Mouse (Mus musculus) CH12.LX (cell line): ENCODE measurements around the gene Caly. TPM values are rescaled to one million over a fixed set of nuclear protein-coding genes. Genes with fewer than 3 reads are reported as not detected.

ENCODE experiments used
- DNase-seq: peaks from one replicate; pipeline ENCODE4 v3.0.0-alpha.2; 2013; ENCODE audit errors: extremely low read depth
- H3K27ac ChIP-seq: 2 replicates; pipeline ENCODE4 v1.5.1; 2012; ENCODE audit warnings: low read depth, mild to moderate bottlenecking, control low read depth, moderate library complexity; ENCODE audit not compliant: insufficient read depth
- H3K27me3 ChIP-seq: replicated peaks from 2 replicates; pipeline ENCODE3; 2012; ENCODE audit warnings: inconsistent platforms
- H3K36me3 ChIP-seq, 2 experiments: replicated peaks in 1 of 2; 2 replicates each; pipeline versions ENCODE3 to v1.6.1; 2012; ENCODE audit warnings: inconsistent platforms in 1 of 2, low read length in 1 of 2, mild to moderate bottlenecking in 1 of 2, mixed read lengths in 1 of 2, moderate library complexity in 1 of 2; ENCODE audit not compliant: control insufficient read depth in 1 of 2, insufficient read depth in 1 of 2
- H3K4me1 ChIP-seq, 2 experiments: 2 replicates each; pipeline ENCODE4 v1.6.1; 2012; ENCODE audit warnings: inconsistent platforms in 1 of 2, moderate library complexity in 1 of 2; ENCODE audit not compliant: insufficient read depth in 2 of 2, control insufficient read depth in 1 of 2
- H3K4me2 ChIP-seq: 2 replicates; pipeline ENCODE4 v1.6.1; 2012; ENCODE audit warnings: low read depth, mild to moderate bottlenecking, control low read depth; ENCODE audit not compliant: poor library complexity, insufficient read depth, severe bottlenecking
- H3K4me3 ChIP-seq, 3 experiments: fragments of 150-350 bp in 1 of 3; sonication (generic) in 1 of 3; replicated peaks in 1 of 3; 2 replicates each; pipeline versions ENCODE3 to v1.5.1; 2011 to 2012; ENCODE audit warnings: low read depth in 2 of 3, low read length in 2 of 3, mild to moderate bottlenecking in 2 of 3, moderate library complexity in 2 of 3, control low read depth in 1 of 3, improper control_type of control experiment in 1 of 3, inconsistent platforms in 1 of 3, mixed read lengths in 1 of 3; ENCODE audit not compliant: poor library complexity in 1 of 3
- H3K79me2 ChIP-seq: replicated peaks from 2 replicates; pipeline ENCODE4 v1.6.1; 2012; ENCODE audit warnings: mild to moderate bottlenecking, moderate library complexity; ENCODE audit not compliant: control insufficient read depth, poor library complexity, insufficient read depth, severe bottlenecking; ENCODE audit errors: extremely low read depth
- H3K9ac ChIP-seq: 2 replicates; pipeline ENCODE4 v1.6.1; 2012; ENCODE audit warnings: low read depth, mild to moderate bottlenecking, control low read depth, moderate library complexity; ENCODE audit not compliant: insufficient read depth
- H3K9me3 ChIP-seq: replicated peaks from 2 replicates; pipeline ENCODE3; 2012; ENCODE audit warnings: low read length, inconsistent platforms, mixed read lengths
- CHD2 ChIP-seq: IDR thresholded peaks from 2 replicates; pipeline ENCODE4 v1.6.1; 2011; ENCODE audit warnings: low read length, improper control_type of control experiment
- GABPA ChIP-seq: IDR thresholded peaks from 2 replicates; pipeline ENCODE4 v1.6.1; 2012; ENCODE audit warnings: low read depth, low read length, improper control_type of control experiment, inconsistent platforms; ENCODE audit not compliant: insufficient replicate concordance
- HCFC1 ChIP-seq: IDR thresholded peaks from 2 replicates; pipeline ENCODE4 v1.6.1; 2012; ENCODE audit warnings: low read depth, mild to moderate bottlenecking, inconsistent platforms, low read length, improper control_type of control experiment
- IRF4 ChIP-seq: IDR thresholded peaks from 2 replicates; pipeline ENCODE4 v1.6.1; 2014; ENCODE audit warnings: low read depth, mild to moderate bottlenecking, inconsistent platforms, low read length, improper control_type of control experiment
- MAFK ChIP-seq: IDR thresholded peaks from 2 replicates; pipeline ENCODE4 v1.6.1; 2011; ENCODE audit warnings: low read length, improper control_type of control experiment; ENCODE audit not compliant: insufficient replicate concordance
- MAZ ChIP-seq: IDR thresholded peaks from 2 replicates; pipeline ENCODE4 v1.6.1; 2012; ENCODE audit warnings: low read depth, mild to moderate bottlenecking, inconsistent platforms, low read length, improper control_type of control experiment, moderate library complexity
- MXI1 ChIP-seq: IDR thresholded peaks from 2 replicates; pipeline ENCODE4 v1.6.1; 2011; ENCODE audit warnings: mild to moderate bottlenecking, low read depth, low read length, improper control_type of control experiment
- MYC ChIP-seq: IDR thresholded peaks from 2 replicates; pipeline ENCODE4 v1.6.1; 2011; ENCODE audit warnings: low read depth, mild to moderate bottlenecking, improper control_type of control experiment, low read length
- PAX5 ChIP-seq: IDR thresholded peaks from 2 replicates; pipeline ENCODE4 v1.6.1; 2012; ENCODE audit warnings: low read length, inconsistent platforms, mixed read lengths
- RAD21 ChIP-seq: IDR thresholded peaks from 2 replicates; pipeline ENCODE4 v1.6.1; 2011; ENCODE audit warnings: low read depth, mild to moderate bottlenecking, low read length, improper control_type of control experiment, moderate library complexity
- SIN3A ChIP-seq: IDR thresholded peaks from 2 replicates; pipeline ENCODE4 v1.6.1; 2012; ENCODE audit warnings: low read length, improper control_type of control experiment, inconsistent platforms
- TBP ChIP-seq: conservative IDR thresholded peaks from 2 replicates; pipeline ENCODE4 v1.6.1; 2011; ENCODE audit warnings: low read depth, low read length, improper control_type of control experiment
- UBTF ChIP-seq: IDR thresholded peaks from 2 replicates; pipeline ENCODE4 v1.6.1; 2012; ENCODE audit warnings: low read depth, mild to moderate bottlenecking, inconsistent platforms, low read length, improper control_type of control experiment, moderate library complexity
- USF2 ChIP-seq: conservative IDR thresholded peaks from 2 replicates; pipeline ENCODE4 v1.6.1; 2011; ENCODE audit warnings: low read depth, low read length, improper control_type of control experiment
- ZKSCAN1 ChIP-seq: IDR thresholded peaks from 2 replicates; pipeline ENCODE4 v1.6.1; 2012; ENCODE audit warnings: low read depth, inconsistent platforms, low read length, improper control_type of control experiment, borderline replicate concordance
- dilution Hi-C: fragments of 300-500 bp; cut with MboI; formaldehyde crosslinking; loops from 2 replicates; pipeline ENCODE4 v1.14.3; 2020; ENCODE audit warnings: low sequenced_read_pairs; ENCODE audit not compliant: extremely low pct_unique_long_range_greater_than_20kb, extremely low pct_ligation_motif_present
- in situ Hi-C: fragments of 300-500 bp; cut with MboI; formaldehyde crosslinking; loops from 3 replicates; pipeline ENCODE4 v1.14.3; 2019; ENCODE audit warnings: low sequenced_read_pairs, low pct_ligation_motif_present, low pct_unique_long_range_greater_than_20kb, mixed read lengths
- polyA plus RNA-seq: library from polyadenylated mRNA; unstranded; fragments of >175 nt; gene quantifications from 2 replicates; pipeline ENCODE4 v1.2.1, GENCODE M21; 2012; ENCODE audit warnings: low read depth; ENCODE audit not compliant: insufficient read length
- total RNA-seq, 2 experiments: library from RNA; depleted of rRNA; stranded (reverse); fragments of 300-350 nt in 1 of 2; fragments of >200 nt in 1 of 2; gene quantifications; 2 replicates each; pipeline ENCODE4 v1.2.3; 2012 to 2014

The Caly gene
- total and polyA plus RNA-seq, 3 experiments, result not detected

DNA sequence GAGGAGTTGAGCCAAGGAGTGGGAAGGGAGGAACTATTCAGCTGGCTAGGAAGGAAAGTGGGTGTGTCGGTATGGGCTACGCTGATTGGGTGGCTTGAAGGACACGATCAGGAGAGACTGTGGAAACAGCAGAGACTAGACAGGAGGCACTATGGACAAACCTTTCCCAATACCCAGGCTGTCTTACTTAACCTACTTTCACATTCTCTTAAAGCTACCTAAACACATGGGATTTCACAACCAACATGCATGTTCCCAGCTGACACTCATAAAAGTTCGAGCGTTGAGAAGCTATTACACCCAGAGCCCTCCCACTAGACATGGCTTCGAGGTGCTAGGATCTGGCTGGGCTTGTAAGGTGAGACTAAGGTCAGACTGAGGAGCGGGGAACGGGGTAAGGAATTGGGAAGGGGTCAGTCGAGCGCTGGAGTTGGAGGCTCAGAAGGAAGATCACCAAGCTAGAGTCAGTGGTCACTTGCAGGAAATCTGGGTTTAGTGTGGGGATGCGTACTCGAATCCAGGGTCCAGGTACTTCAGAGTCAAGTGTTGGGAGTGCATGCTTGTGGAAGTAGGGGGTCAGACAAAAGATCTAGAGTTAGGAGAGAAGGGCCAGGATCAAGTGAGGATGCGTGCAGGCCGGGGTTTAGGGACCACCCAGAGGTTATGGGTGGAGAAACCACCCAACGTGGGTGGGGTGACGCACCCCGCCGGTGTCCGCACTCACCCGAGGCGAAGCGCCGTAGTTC is 33.4 kb upstream of the Caly start, which contains the start of gene Paox:
Paox (plus strand) TSS at position 217 of the 746 bp plus-strand sequence.
- dilution Hi-C loops, result no loop called here
- peak within 1 kb of the TSS; percentile 96 for H3K9ac ChIP-seq
- peak within 1 kb of the TSS; percentile 84 for H3K27ac ChIP-seq
- H3K4me3 ChIP-seq, result peak within 1 kb of the TSS; percentile 73 to 97 (median 83)
- peaks cover 16 to 33% of the 10 kb centered on the region in 2 experiments for H3K36me3 ChIP-seq
- H3K4me2 ChIP-seq, result peak within 1 kb of the TSS; percentile 83
- TF ChIP-seq CHD2 (no peak), ZKSCAN1 (no peak), UBTF (no peak), SIN3A (peak; percentile 62; the same call in 1 of the 2 replicates), RAD21 (no peak)
- TF ChIP-seq, all 38 proteins: peak for 1
- DNase-seq, result no peak
- in situ Hi-C loops, result no loop called here
- H3K79me2 ChIP-seq, result peaks cover 2% of the 10 kb centered on the region
- no peaks in the 10 kb centered on the region for H3K9me3 ChIP-seq
- peaks cover 7 to 41% of the 10 kb centered on the region in 2 experiments; a peak in 3 of 4 replicates for H3K4me1 ChIP-seq
- no peaks in the 10 kb centered on the region for H3K27me3 ChIP-seq

DNA sequence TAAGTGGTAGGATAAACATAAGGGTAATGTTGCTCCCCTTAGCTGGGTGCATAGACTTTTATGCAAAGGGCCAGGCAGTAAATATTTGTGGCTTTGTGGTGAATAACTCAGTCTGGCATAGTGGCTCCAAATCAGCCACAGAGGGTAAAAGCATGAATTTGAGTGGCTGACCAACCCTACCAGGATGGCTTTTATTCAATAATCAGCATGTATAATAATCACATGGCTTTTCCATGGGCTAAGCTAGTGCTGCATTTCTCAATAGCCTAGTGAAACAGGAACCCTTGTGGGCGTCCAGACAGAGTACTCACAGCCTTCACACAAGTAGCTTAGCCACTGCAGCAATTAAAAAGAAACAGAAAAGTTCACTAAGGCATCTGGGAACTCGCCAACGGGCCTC is 29.6 kb upstream of the Caly start:
- dilution Hi-C loops (no loop called here), in situ Hi-C loops (no loop called here)
- H3K4me2 ChIP-seq, result no peak overlapping the region
- H3K79me2 ChIP-seq, result peaks cover 2% of the 10 kb centered on the region
- no peak overlapping the region for H3K4me3 ChIP-seq
- H3K9ac ChIP-seq, result no peak overlapping the region
- H3K4me1 ChIP-seq, result peaks cover 3 to 13% of the 10 kb centered on the region in 2 experiments; a peak in 2 of 4 replicates
- TF ChIP-seq MAZ (no peak), HCFC1 (no peak), USF2 (no peak), GABPA (no peak), PAX5 (no peak), IRF4 (no peak), TBP (no peak), MYC (no peak), MAFK (no peak), ZKSCAN1 (no peak), MXI1 (no peak)
- H3K27me3 ChIP-seq, result no peaks in the 10 kb centered on the region
- H3K36me3 ChIP-seq, result peaks cover 47 to 63% of the 10 kb centered on the region in 2 experiments
- no peak overlapping the region for H3K27ac ChIP-seq
- no peaks in the 10 kb centered on the region for H3K9me3 ChIP-seq
- no peak for DNase-seq
